Mouse (Mus musculus): ENCODE results near the gene Mrgprb1. TPM values are rescaled to one million over a fixed set of nuclear protein-coding genes. Genes with fewer than 3 reads are reported as not detected.
"Not testable (repeated sequence)": the region's sequence is repeated elsewhere in the genome, so short reads cannot be mapped to it uniquely, and the experiment has no call there.

Mrgprb1 gene
- polyA plus RNA-seq (2021): not detected

- no peak for ATAC-seq
- in situ Hi-C loops (cut with MboI; ENCODE audit: low pct_unique_long_range_greater_than_20kb): no loop called here
- TF ChIP-seq CTCF (IDR thresholded peaks at IDR 0.05): no peak
- CTCF ChIA-PET: no interaction called here
- H3K27me3 ChIP-seq: no peaks in the 10 kb centered on the region
- DNase-seq (ENCODE audit: low read depth, low spot score): no peak
- POLR2A ChIA-PET: no interaction called here
These were observed at the start of gene Mrgprb1 for GRCm38 (mm10) chr7:48456242-48456641. Mrgprb1 (minus strand) TSS chr7:48456342.

GRCm38 (mm10) chr7:48499221-48499620 is 43.1 kb upstream of the Mrgprb1 start, which contains the start of gene Mrgprx2:
Mrgprx2 (minus strand) TSS chr7:48499321.
- in situ Hi-C loops (cut with MboI; ENCODE audit: low pct_unique_long_range_greater_than_20kb): no loop called here
- ChIA-PET CTCF (no interaction called here), POLR2A (no interaction called here)
- ATAC-seq: no peak
- DNase-seq (ENCODE audit: low read depth, low spot score): no peak
- TF ChIP-seq CTCF (IDR thresholded peaks at IDR 0.05): no peak
- H3K27me3 ChIP-seq: no peaks in the 10 kb centered on the region

DNA sequence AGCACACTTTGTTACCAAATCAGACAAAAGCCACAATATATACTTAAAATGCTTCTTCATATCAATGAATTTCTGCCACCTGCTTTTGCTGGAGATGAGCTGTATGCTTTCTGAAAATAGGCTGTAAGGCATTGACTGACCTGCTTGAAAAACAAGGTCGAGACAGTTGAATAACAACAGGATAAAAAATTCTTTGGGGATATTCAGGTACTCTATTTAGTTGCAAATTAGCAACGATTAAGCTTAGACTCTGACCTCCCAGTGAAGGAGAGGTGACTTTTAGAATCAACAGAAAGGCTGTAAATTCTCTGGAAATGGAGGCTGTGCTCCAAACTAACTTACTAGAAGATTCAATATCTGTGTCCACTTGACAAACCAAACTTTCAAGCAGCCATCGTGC is 19.6 kb downstream of the Mrgprb1 start:
- in situ Hi-C loops (cut with MboI; ENCODE audit: low pct_unique_long_range_greater_than_20kb): no loop called here

DNA sequence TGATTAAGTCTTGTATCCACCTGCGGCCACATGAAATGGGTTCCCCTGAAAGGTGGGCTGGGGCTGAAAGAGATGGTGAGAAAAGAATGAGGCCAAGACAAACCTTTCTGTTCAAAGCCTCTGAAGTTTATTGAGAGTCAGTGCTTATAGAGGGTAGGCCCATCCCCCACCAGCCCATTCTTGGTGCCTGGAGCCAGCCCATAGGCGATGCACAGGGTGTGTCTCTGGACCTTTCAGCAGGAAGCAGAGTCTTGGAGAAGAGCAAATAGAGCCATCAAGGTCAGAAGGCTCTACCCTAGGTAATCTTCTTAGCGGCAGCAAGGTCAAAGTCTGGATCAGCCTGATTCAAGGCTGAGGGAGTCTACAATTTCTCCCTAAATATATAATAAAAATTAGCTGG is 20.2 kb downstream of the Mrgprb1 start:
- CTCF ChIA-PET; ATAC-seq; POLR2A ChIA-PET; in situ Hi-C loops (cut with MboI; ENCODE audit: low pct_unique_long_range_greater_than_20kb); H3K27me3 ChIP-seq; DNase-seq (ENCODE audit: low read depth, low spot score): not testable (repeated sequence)

More for the DNA sequence above, 19.6 kb downstream of the Mrgprb1 start:
- no peak for TF ChIP-seq CTCF (IDR thresholded peaks at IDR 0.05)
- POLR2A ChIA-PET: no interaction called here
- DNase-seq (ENCODE audit: low read depth, low spot score): no peak
- ATAC-seq: no peak
- no peaks in the 10 kb centered on the region for H3K27me3 ChIP-seq
- CTCF ChIA-PET: no interaction called here

Other genes with a start within 250 kb of the Mrgprb1 start
- not detected for gene Mrgprb8, start 67.8 kb downstream of the Mrgprb1 start, polyA plus RNA-seq (2021)
- gene Mrgprx2, start 43.0 kb upstream of the Mrgprb1 start, polyA plus RNA-seq (2021): not detected
- gene Mrgprb2, start 101.7 kb upstream of the Mrgprb1 start, polyA plus RNA-seq (2021): not detected
- gene Mrgprb3, start 187.5 kb upstream of the Mrgprb1 start, polyA plus RNA-seq (2021): not detected

Measured in Patski (cell line).